Mouse (Mus musculus): Measurements from ENCODE around the gene Gm13090. TPM values are rescaled to one million over a fixed set of nuclear protein-coding genes. Genes with fewer than 3 reads are reported as not detected.
A peak's percentile ranks its signal among the peaks of the same experiment; 100 is the strongest.

Gene Gm13090
- total RNA-seq, 4 experiments from 2014 or later: not detected

GRCm38 (mm10) chr4:151097104-151097438 is 7.7 kb downstream of the Gm13090 start:
- no peak for DNase-seq

- DNase-seq: no peak
Measured at GRCm38 (mm10) chr4:151103646-151104045, 14.3 kb downstream of the Gm13090 start.

- DNase-seq: no peak
Measured at GRCm38 (mm10) chr4:151104147-151104546, 14.8 kb downstream of the Gm13090 start.

GRCm38 (mm10) chr4:151105886-151106285 is 16.5 kb downstream of the Gm13090 start:
- DNase-seq: no peak

GRCm38 (mm10) chr4:151106468-151106867 is 17.1 kb downstream of the Gm13090 start:
- DNase-seq: no peak

GRCm38 (mm10) chr4:151107131-151108001 is 18.0 kb downstream of the Gm13090 start:
- no peak for DNase-seq

GRCm38 (mm10) chr4:151108028-151108771 is 18.8 kb downstream of the Gm13090 start:
- peak; percentile 73 for DNase-seq

- no peak for DNase-seq
Measured at GRCm38 (mm10) chr4:151108834-151109241, 19.5 kb downstream of the Gm13090 start.

GRCm38 (mm10) chr4:151111226-151111625 is 21.9 kb downstream of the Gm13090 start:
- no peak for DNase-seq

- no peak for DNase-seq
Measured at GRCm38 (mm10) chr4:151114574-151114973, 25.2 kb downstream of the Gm13090 start.

GRCm38 (mm10) chr4:151118883-151119282 is 29.5 kb downstream of the Gm13090 start:
- no peak for DNase-seq

- no peak for DNase-seq
Measured at GRCm38 (mm10) chr4:151127636-151128548, 38.5 kb downstream of the Gm13090 start.

- no peak for DNase-seq
Measured at GRCm38 (mm10) chr4:151128641-151129541, 39.5 kb downstream of the Gm13090 start.

- DNase-seq: no peak
Measured at GRCm38 (mm10) chr4:151129725-151130557, 40.6 kb downstream of the Gm13090 start.

- DNase-seq: no peak
Measured at GRCm38 (mm10) chr4:151130756-151131490, 41.6 kb downstream of the Gm13090 start.

GRCm38 (mm10) chr4:151132493-151132892 is 43.1 kb downstream of the Gm13090 start:
- DNase-seq: no peak

- no peak for DNase-seq
Measured at GRCm38 (mm10) chr4:151133760-151134159, 44.4 kb downstream of the Gm13090 start.

GRCm38 (mm10) chr4:151135491-151135890 is 46.1 kb downstream of the Gm13090 start:
- no peak for DNase-seq

- DNase-seq: no peak
Measured at GRCm38 (mm10) chr4:151137701-151138100, 48.3 kb downstream of the Gm13090 start.

GRCm38 (mm10) chr4:151138135-151138534 is 48.8 kb downstream of the Gm13090 start:
- DNase-seq: no peak
